Mouse (Mus musculus) stomach, embryonic 16.5 days (tissue): ENCODE data around the gene Slfn8. TPM values are rescaled to one million over a fixed set of nuclear protein-coding genes. Genes with fewer than 3 reads are reported as not detected.
"Not testable (repeated sequence)": the region's sequence is repeated elsewhere in the genome, so short reads cannot be mapped to it uniquely, and the experiment has no call there.

ENCODE experiments used
- ATAC-seq: fragments of 200-750 bp; cut with Nextera tagmentation; 2 replicates; pipeline ENCODE4 v1.8.0; 2017; ENCODE audit warnings: moderate number of reproducible peaks, moderate TSS enrichment; ENCODE audit not compliant: insufficient read depth, low FRiP score
- H3K27ac ChIP-seq: fragments of 300-500 bp; sonication (generic); 2 replicates; pipeline ENCODE4 v1.5.1; 2014; ENCODE audit warnings: low read length
- H3K27me3 ChIP-seq: fragments of 300-500 bp; sonication (generic); 2 replicates; pipeline ENCODE4 v1.6.1; 2014; ENCODE audit warnings: low read length, control low read depth, mixed read lengths; ENCODE audit not compliant: control insufficient read depth, insufficient read depth
- H3K36me3 ChIP-seq: fragments of 300-500 bp; sonication (generic); 2 replicates; pipeline ENCODE4 v1.6.1; 2014; ENCODE audit warnings: low read length; ENCODE audit not compliant: control insufficient read depth, insufficient read depth
- H3K4me1 ChIP-seq: fragments of 300-500 bp; sonication (generic); 2 replicates; pipeline ENCODE4 v1.6.1; 2014; ENCODE audit warnings: low read length, control low read depth, mixed read lengths; ENCODE audit not compliant: control insufficient read depth, insufficient read depth
- H3K4me2 ChIP-seq: fragments of 300-500 bp; sonication (generic); 2 replicates; pipeline ENCODE4 v1.6.1; 2014; ENCODE audit warnings: low read depth, low read length, mixed read lengths
- H3K4me3 ChIP-seq: fragments of 300-500 bp; sonication (generic); replicated peaks from 2 replicates; pipeline ENCODE4 v1.5.1; 2014; ENCODE audit warnings: mild to moderate bottlenecking, low read length
- H3K9ac ChIP-seq: fragments of 300-500 bp; sonication (generic); 2 replicates; pipeline ENCODE4 v1.6.1; 2014; ENCODE audit warnings: low read length
- H3K9me3 ChIP-seq: fragments of 300-500 bp; sonication (generic); replicated peaks from 2 replicates; pipeline ENCODE4 v1.6.1; 2016; ENCODE audit warnings: low read length, control low read depth; ENCODE audit not compliant: control insufficient read depth
- WGBS: fragments of 180-500 bp; shearing (Covaris S2); extraction: QIAGEN DNeasy Blood & Tissue Kit; methylation state at CpG from one replicate; pipeline ENCODE4 v1.1.7; 2014; 5-methylcytosine and 5-hydroxymethylcytosine counted together
- polyA plus RNA-seq: library from polyadenylated mRNA; unstranded; fragments of >200 nt; fragmentation: Nextera tagmentation; extraction: Ambion mirVana; gene quantifications from 2 replicates; pipeline ENCODE4 v1.2.1, GENCODE M21; 2015

Slfn8 gene
- polyA plus RNA-seq, 1 experiment from 2014 or later: 0.85 TPM

GRCm38 (mm10) chr11:83019561-83020519 lies 770 bp downstream of the Slfn8 start:
- not testable (repeated sequence) for H3K4me3 ChIP-seq, H3K27ac ChIP-seq, ATAC-seq, H3K4me1 ChIP-seq, H3K27me3 ChIP-seq, H3K9me3 ChIP-seq, H3K36me3 ChIP-seq, H3K9ac ChIP-seq, H3K4me2 ChIP-seq
- 75% methylated on average over 18 of the region's 18 CpGs for WGBS

DNA sequence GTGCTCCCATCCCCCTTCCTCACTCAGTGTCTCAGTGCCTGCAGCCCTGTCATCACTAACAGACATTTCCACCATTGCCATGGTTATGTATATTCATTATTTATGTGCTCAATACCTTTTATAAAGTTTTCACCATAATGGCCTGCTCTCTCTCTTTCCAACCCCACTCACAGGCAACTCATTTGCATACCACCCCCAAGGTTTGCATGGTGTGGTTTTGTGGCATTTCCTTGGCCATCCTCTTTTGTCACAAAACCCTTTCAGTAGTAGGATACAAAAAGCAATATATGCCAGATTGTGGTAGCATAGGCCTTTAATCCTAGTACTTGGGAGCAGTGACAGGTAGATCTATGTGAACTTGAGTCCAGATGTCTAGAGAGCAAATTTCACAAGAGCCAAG lies 4.5 kb downstream of the Slfn8 start:
- Histone ChIP-seq H3K4me3 (no peak overlapping the region), H3K4me2 (no peak overlapping the region), H3K27ac (no peak overlapping the region), H3K36me3 (no peaks in the 10 kb centered on the region), H3K9me3 (no peaks in the 10 kb centered on the region), H3K27me3 (no peaks in the 10 kb centered on the region), H3K4me1 (no peaks in the 10 kb centered on the region), H3K9ac (no peak overlapping the region)
- ATAC-seq: no peak

GRCm38 (mm10) chr11:83013356-83013755 lies 7.3 kb downstream of the Slfn8 start:
- WGBS: 65% methylated on average over 1 of the region's 1 CpGs
- ATAC-seq: no peak
- no peaks in the 10 kb centered on the region for H3K27me3 ChIP-seq

GRCm38 (mm10) chr11:82991469-82992166 lies 29.0 kb downstream of the Slfn8 start, which contains the start of gene Slfn9:
Gene Slfn9 (minus strand): TSS chr11:82991830.
- WGBS: 4% methylated on average over 14 of the region's 14 CpGs

More at GRCm38 (mm10) chr11:83013356-83013755, 7.3 kb downstream of the Slfn8 start:
- no peak overlapping the region for H3K9ac ChIP-seq
- H3K9me3 ChIP-seq: no peaks in the 10 kb centered on the region
- no peaks in the 10 kb centered on the region for H3K4me1 ChIP-seq
- H3K4me2 ChIP-seq: no peak overlapping the region
- H3K36me3 ChIP-seq: no peaks in the 10 kb centered on the region
- H3K4me3 ChIP-seq: no peak overlapping the region
- no peak overlapping the region for H3K27ac ChIP-seq

GRCm38 (mm10) chr11:82990612-82991385 lies 29.8 kb downstream of the Slfn8 start:
- peak; percentile 87 for ATAC-seq
- Histone ChIP-seq H3K4me2 (peak overlapping the region; percentile 86), H3K9ac (peak overlapping the region; percentile 70), H3K27ac (peak overlapping the region; percentile 29), H3K4me3 (peak overlapping the region; percentile 53), H3K4me1 (peaks cover 12% of the 10 kb centered on the region)
- H3K27me3 ChIP-seq, H3K9me3 ChIP-seq, H3K36me3 ChIP-seq: not testable (repeated sequence)
- WGBS: 12% methylated on average over 19 of the region's 19 CpGs

More at GRCm38 (mm10) chr11:82991469-82992166, 29.0 kb downstream of the Slfn8 start, which contains the start of gene Slfn9:
- Histone ChIP-seq H3K36me3 (no peaks in the 10 kb centered on the region), H3K4me2 (peak within 1 kb of the TSS; percentile 86), H3K27me3 (no peaks in the 10 kb centered on the region), H3K9ac (peak within 1 kb of the TSS; percentile 70), H3K4me3 (peak within 1 kb of the TSS; percentile 53), H3K9me3 (no peaks in the 10 kb centered on the region), H3K4me1 (peaks cover 12% of the 10 kb centered on the region), H3K27ac (peak within 1 kb of the TSS; percentile 26)
- ATAC-seq: no peak

DNA sequence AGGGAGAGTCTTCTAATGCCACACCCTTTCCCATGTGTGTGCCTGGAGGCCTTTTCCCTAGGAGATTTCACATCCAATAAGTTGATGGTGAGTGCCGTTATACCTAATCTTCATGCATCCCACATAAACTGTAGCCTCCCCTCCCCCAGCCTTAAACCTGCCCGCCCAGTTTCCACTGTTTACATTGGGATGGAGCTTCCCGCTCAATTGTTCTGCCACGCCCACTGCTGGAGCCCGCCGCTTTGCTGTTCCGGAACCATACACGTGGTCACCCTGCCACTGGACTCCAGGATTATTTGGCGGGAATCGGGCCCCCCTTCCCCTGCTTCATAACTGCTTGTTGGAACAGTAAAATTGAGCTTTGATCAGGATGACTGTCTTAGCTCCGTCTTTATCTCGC lies 31.3 kb downstream of the Slfn8 start:
- Histone ChIP-seq H3K4me3 (peak overlapping the region; percentile 53), H3K27ac (no peak overlapping the region), H3K36me3 (0 out of 2 replicates have a peak, but pooled peaks cover 2% of the 10 kb centered on the region), H3K9me3 (no peaks in the 10 kb centered on the region), H3K4me2 (peak overlapping the region; percentile 86), H3K9ac (no peak overlapping the region; the same call in 1 of the 2 replicates), H3K27me3 (no peaks in the 10 kb centered on the region), H3K4me1 (peaks cover 12% of the 10 kb centered on the region)
- peak; percentile 31; the same call in 1 of the 2 replicates for ATAC-seq
- WGBS: 22% methylated on average over 12 of the region's 12 CpGs

- H3K27ac ChIP-seq: no peak overlapping the region
- peaks cover 12% of the 10 kb centered on the region for H3K4me1 ChIP-seq
- no peak overlapping the region for H3K4me3 ChIP-seq
- no peak overlapping the region for H3K9ac ChIP-seq
- WGBS: 75% methylated on average over 6 of the region's 6 CpGs
- H3K9me3 ChIP-seq: no peaks in the 10 kb centered on the region
- no peak overlapping the region for H3K4me2 ChIP-seq
- H3K27me3 ChIP-seq: no peaks in the 10 kb centered on the region
- H3K36me3 ChIP-seq: 0 out of 2 replicates have a peak, but pooled peaks cover 2% of the 10 kb centered on the region
- ATAC-seq: no peak
These were observed 33.0 kb downstream of the Slfn8 start for GRCm38 (mm10) chr11:82987621-82988020.

- no peak overlapping the region for H3K4me3 ChIP-seq
- no peaks in the 10 kb centered on the region for H3K9me3 ChIP-seq
- peaks cover 14% of the 10 kb centered on the region; the same call in 1 of the 2 replicates for H3K36me3 ChIP-seq
- no peak overlapping the region for H3K4me2 ChIP-seq
- H3K27me3 ChIP-seq: no peaks in the 10 kb centered on the region
- H3K27ac ChIP-seq: no peak overlapping the region
- H3K4me1 ChIP-seq: no peaks in the 10 kb centered on the region; the same call in 1 of the 2 replicates
- 84% methylated on average over 17 of the region's 17 CpGs for WGBS
- ATAC-seq: no peak
- no peak overlapping the region for H3K9ac ChIP-seq
These were observed 37.4 kb downstream of the Slfn8 start for GRCm38 (mm10) chr11:82983193-82983592.
